Mouse (Mus musculus): Measurements from ENCODE around the gene Fam131c. TPM values are rescaled to one million over a fixed set of nuclear protein-coding genes. Genes with fewer than 3 reads are reported as not detected.

The Fam131c gene
- polyA plus RNA-seq, 1 experiment from 2014 or later = 1.1 TPM

DNA sequence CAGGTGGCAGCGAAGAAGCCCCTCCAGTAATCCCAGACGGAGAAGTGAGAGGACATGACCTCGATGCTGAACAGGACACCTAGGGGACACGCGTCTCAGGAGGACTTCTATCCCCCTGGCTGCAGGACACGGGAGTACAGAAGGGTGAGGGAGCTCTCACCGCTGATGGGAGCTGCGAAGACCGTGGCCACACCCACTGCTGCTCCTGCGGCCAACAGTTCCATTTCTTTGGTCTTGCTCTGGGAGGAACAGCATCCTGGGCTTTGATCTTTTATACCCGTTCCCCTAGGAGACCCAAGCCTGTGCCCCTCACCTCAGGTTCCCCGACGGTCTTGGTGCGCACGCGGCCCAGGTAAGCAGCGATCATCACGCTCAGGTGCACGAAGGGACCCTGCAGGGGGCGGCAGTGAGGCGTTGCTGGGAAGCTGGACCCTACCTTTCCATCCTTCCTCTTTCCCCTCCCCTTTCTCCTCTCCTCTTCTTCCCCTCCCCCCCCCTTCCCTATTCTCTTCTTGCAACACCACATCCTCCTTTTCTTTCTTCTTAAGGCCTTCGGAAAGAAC lies 43.5 kb downstream of the Fam131c start:
- Histone ChIP-seq H3K4me2 (replicated peaks) (no peak overlapping the region), H3K27ac (no peak overlapping the region), H3K4me1 (no peaks in the 10 kb centered on the region), H3K4me3 (no peak overlapping the region), H3K9ac (no peak overlapping the region), H3K36me3 (no peaks in the 10 kb centered on the region), H3K27me3 (peaks cover 13% of the 10 kb centered on the region; the same call in 1 of the 2 replicates), H3K9me3 (no peaks in the 10 kb centered on the region)
- 18% methylated on average over 22 of the region's 22 CpGs for WGBS
- ATAC-seq (ENCODE audit: insufficient number of reproducible peaks, insufficient read depth, low FRiP score, low TSS enrichment) = no peak

DNA sequence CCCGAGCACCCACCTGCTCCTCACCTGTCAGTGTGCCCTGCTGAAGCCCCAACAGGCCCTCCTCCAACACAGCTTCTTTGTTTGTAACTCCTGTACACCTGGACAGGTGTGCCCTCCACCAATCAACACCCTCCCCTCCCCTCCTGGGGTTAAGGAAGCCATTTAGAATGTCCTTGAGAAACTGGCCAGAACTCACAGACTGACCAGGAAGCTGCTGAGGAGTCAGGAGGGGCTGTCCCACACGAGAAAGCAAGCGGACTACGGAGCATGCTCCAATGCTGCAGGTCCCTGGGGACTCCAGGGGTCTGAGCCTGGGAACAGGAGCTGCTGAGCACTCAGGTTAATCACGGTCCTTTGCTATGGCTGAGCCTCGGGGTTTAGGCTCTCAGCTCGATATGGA lies 47.9 kb downstream of the Fam131c start, which contains the start of gene Clcnkb:
TSS of gene Clcnkb (minus strand) at position 91 of the 400 bp plus-strand sequence.
- Histone ChIP-seq H3K27ac (no peak within 1 kb of the TSS), H3K27me3 (peaks cover 9% of the 10 kb centered on the region; the same call in 1 of the 2 replicates), H3K4me2 (replicated peaks) (no peak within 1 kb of the TSS), H3K4me1 (peaks cover 5% of the 10 kb centered on the region; the same call in 1 of the 2 replicates), H3K9ac (no peak within 1 kb of the TSS), H3K36me3 (no peaks in the 10 kb centered on the region), H3K4me3 (no peak within 1 kb of the TSS), H3K9me3 (no peaks in the 10 kb centered on the region)
- ATAC-seq (ENCODE audit: insufficient number of reproducible peaks, insufficient read depth, low FRiP score, low TSS enrichment) = no peak
- 63% methylated on average over 7 of the region's 7 CpGs for WGBS

DNA sequence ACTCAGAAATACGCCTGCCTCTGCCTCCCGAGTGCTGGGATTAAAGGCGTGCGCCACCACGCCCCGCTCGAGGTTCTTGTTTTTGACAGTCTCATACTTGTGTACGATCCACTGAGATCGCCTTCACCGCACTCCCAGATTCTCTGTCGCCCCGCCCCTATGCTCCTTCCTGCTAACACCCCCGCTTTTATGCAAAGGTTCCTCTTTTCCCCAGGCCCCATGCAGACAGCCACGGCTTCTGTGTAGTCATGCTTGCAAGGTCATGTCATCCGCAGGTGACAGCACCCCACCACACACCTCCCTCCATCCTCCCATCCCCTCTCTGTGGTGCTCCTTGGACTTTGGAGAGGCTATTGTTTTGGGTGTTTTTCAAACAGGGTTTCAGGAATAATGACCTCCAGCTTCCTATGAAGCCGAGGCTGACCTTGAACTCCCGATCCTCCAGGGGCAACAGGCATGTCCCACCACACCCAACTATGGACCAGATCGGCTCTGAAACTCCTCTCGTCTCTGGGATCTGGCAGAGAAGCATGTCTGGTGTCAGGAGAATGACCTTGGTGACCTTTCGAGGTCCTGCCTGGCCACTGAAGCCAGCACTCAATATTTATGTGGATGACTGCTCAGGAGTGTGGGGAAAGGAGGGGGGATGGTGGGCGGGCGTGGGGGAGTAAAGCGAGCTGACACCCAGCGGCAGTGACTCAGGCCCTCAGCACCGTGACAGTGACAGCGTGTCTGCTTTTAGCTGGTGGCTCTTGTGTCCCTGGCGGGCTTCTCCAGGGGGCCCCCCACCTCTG lies 51.6 kb downstream of the Fam131c start:
- Histone ChIP-seq H3K4me1 (peaks cover 5% of the 10 kb centered on the region; the same call in 1 of the 2 replicates), H3K9ac (no peak overlapping the region), H3K9me3 (no peaks in the 10 kb centered on the region), H3K27ac (no peak overlapping the region), H3K36me3 (no peaks in the 10 kb centered on the region), H3K4me3 (no peak overlapping the region), H3K27me3 (peaks cover 7% of the 10 kb centered on the region), H3K4me2 (replicated peaks) (no peak overlapping the region)
- no peak for ATAC-seq (ENCODE audit: insufficient number of reproducible peaks, insufficient read depth, low FRiP score, low TSS enrichment)
- WGBS = 65% methylated on average over 27 of the region's 27 CpGs

DNA sequence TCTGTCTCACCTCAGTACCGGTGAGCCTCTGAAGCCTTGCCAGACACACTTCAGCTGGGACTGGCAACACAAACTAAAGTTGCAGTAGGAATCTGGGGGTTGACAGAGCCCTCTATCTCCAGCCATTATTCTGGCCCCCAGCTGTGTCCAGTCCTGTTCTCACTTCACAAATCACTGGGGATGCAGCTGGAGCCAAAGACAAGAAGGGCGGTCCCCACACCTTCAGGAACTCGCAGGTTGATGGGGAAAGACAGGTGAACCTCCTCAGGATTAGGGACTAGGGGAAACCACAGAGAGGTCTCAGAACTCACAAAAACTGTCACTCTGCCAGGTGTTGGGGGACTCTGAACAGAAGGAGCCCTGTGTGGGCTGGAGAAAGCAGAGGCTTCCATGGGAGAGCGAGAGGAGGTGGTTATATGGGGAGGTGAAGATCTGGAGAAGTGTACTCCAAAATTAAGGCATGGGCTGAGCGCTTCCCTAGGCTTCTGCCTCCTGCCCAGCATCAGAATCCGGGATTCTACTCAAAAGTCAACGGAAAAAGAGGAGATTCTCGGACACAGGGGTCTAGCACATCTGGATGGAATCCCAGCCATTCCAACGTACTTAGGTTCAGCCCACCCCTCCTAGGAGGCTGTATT lies 52.3 kb downstream of the Fam131c start, which contains the start of gene Hspb7:
TSS of gene Hspb7 (plus strand) at position 588 of the 638 bp plus-strand sequence.
- H3K36me3 ChIP-seq = no peaks in the 10 kb centered on the region
- H3K4me1 ChIP-seq = peaks cover 9% of the 10 kb centered on the region
- H3K27ac ChIP-seq = no peak within 1 kb of the TSS
- no peaks in the 10 kb centered on the region for H3K9me3 ChIP-seq
- no peak within 1 kb of the TSS for H3K4me2 ChIP-seq (replicated peaks)
- peaks cover 13% of the 10 kb centered on the region for H3K27me3 ChIP-seq
- no peak within 1 kb of the TSS for H3K9ac ChIP-seq
- H3K4me3 ChIP-seq = no peak within 1 kb of the TSS
- no peak for ATAC-seq (ENCODE audit: insufficient number of reproducible peaks, insufficient read depth, low FRiP score, low TSS enrichment)
- WGBS = 53% methylated on average over 9 of the region's 9 CpGs

DNA sequence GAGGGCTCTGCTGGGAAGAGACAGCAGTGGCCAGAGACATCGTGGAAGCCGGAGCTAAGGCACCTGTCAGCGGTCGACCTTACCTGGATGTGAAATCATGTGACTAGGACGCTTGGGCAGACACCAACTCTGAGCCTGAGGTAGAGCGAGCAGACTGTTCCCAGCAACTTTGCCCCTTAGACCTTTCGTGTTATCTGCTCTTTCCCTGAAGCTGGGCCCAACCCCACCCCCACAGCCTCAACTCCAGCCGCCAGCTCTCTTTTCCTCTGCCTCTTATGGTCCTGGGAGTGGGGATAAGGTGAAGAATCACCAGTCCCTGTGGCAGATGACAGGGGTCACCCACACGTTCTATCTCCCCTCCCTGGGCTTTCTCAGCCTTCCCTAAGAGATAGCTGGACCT lies 52.9 kb downstream of the Fam131c start:
- H3K27ac ChIP-seq = no peak overlapping the region

DNA sequence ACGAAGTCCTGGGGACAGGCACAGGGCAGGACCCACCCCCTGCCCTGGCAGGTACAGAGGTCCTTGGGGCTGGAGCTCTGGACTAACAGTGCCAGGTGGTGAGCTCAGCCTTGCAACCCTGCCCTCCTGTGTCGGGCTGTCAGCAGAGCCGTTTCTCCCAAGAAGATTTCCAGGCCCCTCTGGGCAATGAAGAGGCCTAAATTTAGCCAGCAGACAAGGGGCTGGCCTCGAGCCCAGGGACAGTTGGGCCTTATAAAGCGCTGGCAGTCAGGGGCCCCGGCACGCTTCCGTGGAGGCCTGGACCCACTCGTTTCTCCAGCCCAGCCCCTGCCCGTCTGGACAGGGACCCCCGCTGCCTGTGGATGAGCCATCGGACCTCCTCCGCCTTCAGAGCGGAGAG lies 53.4 kb downstream of the Fam131c start:
- Histone ChIP-seq H3K27ac (no peak overlapping the region), H3K27me3 (peaks cover 13% of the 10 kb centered on the region), H3K36me3 (no peaks in the 10 kb centered on the region), H3K9me3 (no peaks in the 10 kb centered on the region), H3K4me2 (replicated peaks) (no peak overlapping the region), H3K9ac (no peak overlapping the region), H3K4me1 (peaks cover 18% of the 10 kb centered on the region), H3K4me3 (no peak overlapping the region)
- 74% methylated on average over 14 of the region's 14 CpGs for WGBS
- ATAC-seq (ENCODE audit: insufficient number of reproducible peaks, insufficient read depth, low FRiP score, low TSS enrichment) = no peak

More for the DNA sequence above, 52.9 kb downstream of the Fam131c start:
- Histone ChIP-seq H3K36me3 (no peaks in the 10 kb centered on the region), H3K9me3 (no peaks in the 10 kb centered on the region), H3K4me1 (peaks cover 14% of the 10 kb centered on the region), H3K27me3 (peaks cover 13% of the 10 kb centered on the region), H3K4me2 (replicated peaks) (no peak overlapping the region), H3K4me3 (no peak overlapping the region), H3K9ac (no peak overlapping the region)
- WGBS = 45% methylated on average over 9 of the region's 9 CpGs
- no peak for ATAC-seq (ENCODE audit: insufficient number of reproducible peaks, insufficient read depth, low FRiP score, low TSS enrichment)

DNA sequence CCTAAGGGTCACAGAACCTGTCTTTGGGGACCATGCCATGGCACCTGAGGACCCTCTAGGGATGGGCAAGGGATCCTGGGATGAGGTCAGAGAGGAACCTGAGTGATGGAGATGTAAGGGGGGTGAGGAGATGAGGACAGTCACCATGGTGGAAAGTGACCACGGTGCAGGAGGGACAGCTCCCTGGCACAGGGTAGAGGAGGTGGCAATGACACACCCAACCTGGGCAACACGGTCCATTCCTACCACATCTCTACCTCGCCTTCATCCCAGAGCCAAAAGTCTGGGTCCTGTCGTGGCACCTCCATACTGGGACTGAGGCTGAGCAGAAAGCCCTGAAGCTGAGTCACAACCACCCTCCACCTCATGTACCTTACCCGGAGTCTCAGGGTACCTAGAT lies 54.8 kb downstream of the Fam131c start:
- 79% methylated on average over 5 of the region's 5 CpGs for WGBS
- H3K27me3 ChIP-seq = peaks cover 17% of the 10 kb centered on the region

DNA sequence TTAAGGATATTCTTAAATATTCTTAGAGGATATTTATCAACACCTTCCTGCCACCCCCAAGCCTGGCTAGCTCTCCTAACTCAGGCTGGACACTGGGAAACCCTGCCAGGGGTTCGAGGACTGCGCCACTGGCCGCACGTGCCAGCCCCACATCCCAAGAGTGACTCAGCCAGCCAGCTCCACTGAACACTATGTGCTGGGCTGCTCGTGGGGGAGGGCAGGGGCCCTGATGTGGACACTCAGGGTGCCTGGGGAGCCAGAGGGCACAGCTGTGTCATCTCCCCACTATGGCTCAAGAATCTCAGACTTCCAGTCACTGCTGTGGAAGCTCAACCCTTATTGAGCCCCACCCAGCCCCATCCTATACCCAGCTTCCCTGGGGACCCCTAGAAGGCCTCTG lies 55.3 kb downstream of the Fam131c start:
- Histone ChIP-seq H3K4me3 (no peak overlapping the region), H3K9me3 (no peaks in the 10 kb centered on the region), H3K27me3 (peaks cover 17% of the 10 kb centered on the region), H3K27ac (no peak overlapping the region), H3K9ac (no peak overlapping the region), H3K36me3 (no peaks in the 10 kb centered on the region), H3K4me2 (replicated peaks) (no peak overlapping the region), H3K4me1 (peaks cover 18% of the 10 kb centered on the region)
- no peak for ATAC-seq (ENCODE audit: insufficient number of reproducible peaks, insufficient read depth, low FRiP score, low TSS enrichment)
- WGBS = 84% methylated on average over 5 of the region's 5 CpGs

More for the DNA sequence above, 54.8 kb downstream of the Fam131c start:
- Histone ChIP-seq H3K4me3 (no peak overlapping the region), H3K4me1 (peaks cover 18% of the 10 kb centered on the region), H3K36me3 (no peaks in the 10 kb centered on the region), H3K9me3 (no peaks in the 10 kb centered on the region), H3K27ac (no peak overlapping the region), H3K9ac (no peak overlapping the region), H3K4me2 (replicated peaks) (no peak overlapping the region)
- no peak for ATAC-seq (ENCODE audit: insufficient number of reproducible peaks, insufficient read depth, low FRiP score, low TSS enrichment)

DNA sequence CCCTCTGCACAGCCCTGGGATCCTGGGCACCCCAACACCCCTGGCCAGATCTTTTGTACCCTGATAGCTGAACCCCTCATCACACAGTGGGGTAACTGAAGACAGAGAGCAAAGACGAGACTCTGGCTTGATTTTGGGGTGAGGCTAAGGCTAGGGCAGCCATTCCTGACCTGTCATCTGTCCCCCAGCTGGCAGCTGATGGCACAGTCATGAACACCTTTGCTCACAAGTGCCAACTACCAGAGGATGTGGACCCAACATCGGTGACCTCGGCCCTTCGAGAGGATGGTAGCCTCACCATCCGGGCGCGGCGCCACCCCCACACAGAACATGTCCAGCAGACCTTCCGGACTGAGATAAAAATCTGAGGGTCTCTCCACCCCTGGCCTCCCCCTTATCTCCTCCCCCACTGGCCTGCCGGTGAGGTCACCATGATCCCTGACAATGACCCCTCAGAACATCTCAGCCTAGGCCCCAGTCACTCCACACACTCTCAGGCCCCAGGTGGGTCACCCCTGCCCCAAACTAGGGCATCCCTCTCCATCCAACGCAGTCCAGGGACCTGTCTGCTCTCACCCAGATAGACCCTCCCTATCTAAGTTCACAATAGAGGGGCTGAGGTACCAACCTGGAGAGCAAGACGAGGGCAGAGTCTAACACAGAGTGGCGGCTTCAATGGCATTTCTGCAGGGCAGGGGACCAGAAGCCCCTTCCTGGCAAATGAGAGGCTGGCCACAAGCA lies 55.8 kb downstream of the Fam131c start:
- ATAC-seq (ENCODE audit: insufficient number of reproducible peaks, insufficient read depth, low FRiP score, low TSS enrichment) = no peak
- 88% methylated on average over 13 of the region's 13 CpGs for WGBS
- Histone ChIP-seq H3K27me3 (peaks cover 17% of the 10 kb centered on the region), H3K27ac (no peak overlapping the region), H3K9ac (no peak overlapping the region), H3K36me3 (no peaks in the 10 kb centered on the region), H3K9me3 (no peaks in the 10 kb centered on the region), H3K4me3 (no peak overlapping the region), H3K4me2 (replicated peaks) (no peak overlapping the region), H3K4me1 (peaks cover 18% of the 10 kb centered on the region)

DNA sequence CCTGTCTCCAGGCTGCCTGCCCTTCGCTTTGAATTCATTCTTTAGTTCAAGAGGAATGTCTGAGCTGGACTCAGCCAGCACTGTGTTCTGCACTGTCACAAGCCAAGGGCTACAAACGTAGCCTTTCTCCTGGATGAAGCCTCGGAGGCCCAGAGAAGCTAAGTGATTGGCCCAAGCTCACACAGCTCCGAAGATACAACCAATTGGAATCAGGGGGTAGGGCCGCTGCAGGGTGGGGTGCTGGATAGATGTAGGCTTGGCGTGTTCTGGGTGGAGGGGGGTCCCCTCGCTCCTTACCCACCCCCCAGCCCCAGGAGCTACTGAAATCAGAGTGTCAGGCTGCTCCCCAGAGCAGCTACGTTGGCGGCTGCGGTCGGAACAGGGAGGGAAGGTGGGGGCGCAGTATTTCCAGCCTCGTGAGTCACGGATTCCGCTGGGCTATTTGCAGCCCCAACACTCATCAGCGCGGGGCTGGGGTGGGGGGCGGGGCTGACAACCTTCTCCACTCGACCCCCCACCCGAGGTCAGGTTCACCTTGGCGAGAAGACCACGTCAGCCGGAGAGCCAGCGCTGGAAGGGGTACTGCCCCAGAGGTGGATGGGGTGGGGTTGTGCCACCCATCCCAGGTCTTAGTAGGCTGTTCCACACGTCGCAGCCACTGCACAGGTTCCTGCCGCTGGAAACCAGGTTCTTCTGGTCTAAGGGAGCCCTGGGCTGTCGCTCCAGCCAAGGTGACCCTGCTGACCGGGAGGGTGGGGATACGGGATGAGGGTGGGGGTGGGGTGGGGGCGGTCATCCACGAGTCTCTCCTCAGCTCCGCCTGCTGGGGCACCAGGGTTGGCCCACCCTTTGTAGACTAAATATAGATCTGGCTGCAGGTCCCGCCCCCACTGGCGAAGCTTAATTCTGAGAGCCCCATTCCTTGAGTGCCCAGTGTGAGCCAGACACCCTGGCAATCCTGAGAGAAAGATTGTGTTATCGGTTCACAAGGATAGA lies 57.8 kb downstream of the Fam131c start:
- Histone ChIP-seq H3K4me1 (peaks cover 12% of the 10 kb centered on the region; the same call in 1 of the 2 replicates), H3K27ac (no peak overlapping the region), H3K4me3 (peak overlapping the region; percentile 43), H3K9ac (peak overlapping the region; percentile 35), H3K4me2 (replicated peaks) (peak overlapping the region; percentile 75), H3K36me3 (no peaks in the 10 kb centered on the region), H3K9me3 (no peaks in the 10 kb centered on the region), H3K27me3 (peaks cover 17% of the 10 kb centered on the region)
- 3% methylated on average over 36 of the region's 36 CpGs for WGBS
- ATAC-seq (ENCODE audit: insufficient number of reproducible peaks, insufficient read depth, low FRiP score, low TSS enrichment) = peak; percentile 83

All from embryonic facial prominence, embryonic 12.5 days (tissue).